Mouse (Mus musculus) midbrain, embryonic 15.5 days (tissue): ENCODE data around the gene Foxp3. TPM values are rescaled to one million over a fixed set of nuclear protein-coding genes. Genes with fewer than 3 reads are reported as not detected.

Source experiments
- ATAC-seq: fragments of 200-750 bp; cut with Nextera tagmentation; replicated peaks from 2 replicates; pipeline ENCODE4 v1.8.0; 2017; ENCODE audit warnings: moderate TSS enrichment
- H3K27ac ChIP-seq: fragments of 300-500 bp; sonication (generic); 2 replicates; pipeline ENCODE4 v1.5.1; 2015; ENCODE audit warnings: mild to moderate bottlenecking, inconsistent platforms
- H3K27me3 ChIP-seq: fragments of 300-500 bp; sonication (generic); replicated peaks from 2 replicates; pipeline ENCODE4 v1.6.1; 2015; ENCODE audit warnings: inconsistent platforms
- H3K36me3 ChIP-seq: fragments of 300-500 bp; sonication (generic); replicated peaks from 2 replicates; pipeline ENCODE4 v1.6.1; 2015; ENCODE audit warnings: inconsistent platforms
- H3K4me1 ChIP-seq: fragments of 300-500 bp; sonication (generic); 2 replicates; pipeline ENCODE4 v1.6.1; 2015; ENCODE audit warnings: inconsistent platforms
- H3K4me2 ChIP-seq: fragments of 300-500 bp; sonication (generic); 2 replicates; pipeline ENCODE4 v1.6.1; 2015; ENCODE audit warnings: inconsistent platforms, mild to moderate bottlenecking, moderate library complexity
- H3K4me3 ChIP-seq: fragments of 300-500 bp; sonication (generic); 2 replicates; pipeline ENCODE4 v1.5.1; 2015; ENCODE audit warnings: mild to moderate bottlenecking, inconsistent platforms
- H3K9ac ChIP-seq: fragments of 300-500 bp; sonication (generic); 2 replicates; pipeline ENCODE4 v1.6.1; 2015; ENCODE audit warnings: mild to moderate bottlenecking, inconsistent platforms
- H3K9me3 ChIP-seq: fragments of 300-500 bp; sonication (generic); 2 replicates; pipeline ENCODE4 v1.6.1; 2016; ENCODE audit warnings: inconsistent platforms
- WGBS: fragments of 180-500 bp; shearing (Covaris S2); methylation state at CpG from one replicate; pipeline ENCODE4 v1.1.7; 2015; ENCODE audit warnings: mixed read lengths; 5-methylcytosine and 5-hydroxymethylcytosine counted together
- polyA plus RNA-seq: library from polyadenylated mRNA; unstranded; fragments of >200 nt; fragmentation: Nextera tagmentation; extraction: Ambion mirVana; gene quantifications from 2 replicates; pipeline ENCODE4 v1.2.1, GENCODE M21; 2015

The Foxp3 gene
- polyA plus RNA-seq, 1 experiment from 2014 or later = 0.10 TPM

- Histone ChIP-seq H3K36me3 (no peaks in the 10 kb centered on the region), H3K27ac (no peak overlapping the region), H3K27me3 (no peaks in the 10 kb centered on the region), H3K4me3 (no peak overlapping the region), H3K4me1 (no peaks in the 10 kb centered on the region), H3K9me3 (no peaks in the 10 kb centered on the region), H3K9ac (no peak overlapping the region), H3K4me2 (no peak overlapping the region)
- 75% methylated on average over 3 of the region's 3 CpGs for WGBS
- ATAC-seq = no peak
Measured at GRCm38 (mm10) chrX:7635101-7635500, 61.7 kb downstream of the Foxp3 start.

- H3K36me3 ChIP-seq = no peaks in the 10 kb centered on the region
- H3K4me2 ChIP-seq = peak within 1 kb of the TSS; percentile 71
- H3K27me3 ChIP-seq = no peaks in the 10 kb centered on the region
- peak; percentile 87 for ATAC-seq
- peak within 1 kb of the TSS; percentile 86 for H3K27ac ChIP-seq
- H3K9me3 ChIP-seq = no peaks in the 10 kb centered on the region
- peaks cover 7% of the 10 kb centered on the region for H3K4me1 ChIP-seq
- WGBS = 23% methylated on average over 37 of the region's 42 CpGs
- H3K9ac ChIP-seq = peak within 1 kb of the TSS; percentile 61
- H3K4me3 ChIP-seq = peak within 1 kb of the TSS; percentile 48
Measured at GRCm38 (mm10) chrX:7638401-7639091, 65.1 kb downstream of the Foxp3 start, which contains the start of gene Syp. TSS of gene Syp (plus strand) at chrX:7638471.

GRCm38 (mm10) chrX:7639536-7640325 is 66.3 kb downstream of the Foxp3 start:
- H3K4me3 ChIP-seq = peak overlapping the region; percentile 48
- H3K27ac ChIP-seq = peak overlapping the region; percentile 86
- H3K4me2 ChIP-seq = peak overlapping the region; percentile 71
- peak; percentile 40 for ATAC-seq
- no peaks in the 10 kb centered on the region for H3K9me3 ChIP-seq
- no peaks in the 10 kb centered on the region for H3K27me3 ChIP-seq
- H3K4me1 ChIP-seq = peaks cover 7% of the 10 kb centered on the region
- peak overlapping the region; percentile 61 for H3K9ac ChIP-seq
- no peaks in the 10 kb centered on the region for H3K36me3 ChIP-seq
- WGBS = 24% methylated on average over 13 of the region's 13 CpGs

GRCm38 (mm10) chrX:7640785-7641184 is 67.3 kb downstream of the Foxp3 start:
- no peak for ATAC-seq
- Histone ChIP-seq H3K27me3 (no peaks in the 10 kb centered on the region), H3K9ac (no peak overlapping the region), H3K4me2 (peak overlapping the region; percentile 71), H3K4me3 (peak overlapping the region; percentile 23), H3K4me1 (peaks cover 7% of the 10 kb centered on the region), H3K9me3 (no peaks in the 10 kb centered on the region), H3K27ac (no peak overlapping the region), H3K36me3 (no peaks in the 10 kb centered on the region)
- 44% methylated on average over 12 of the region's 12 CpGs for WGBS

Other genes with a start within 250 kb of the Foxp3 start
- gene Usp27x, start 197.8 kb upstream of the Foxp3 start, polyA plus RNA-seq = 2.8 and 3.7 TPM in 2 replicates
- 7.5 and 8.1 TPM in 2 replicates for gene Ppp1r3f, start 639 bp downstream of the Foxp3 start, polyA plus RNA-seq
- 33.0 and 34.4 TPM in 2 replicates for gene Ccdc22, start 31.9 kb downstream of the Foxp3 start, polyA plus RNA-seq
- gene Cacna1f, start 33.4 kb downstream of the Foxp3 start, polyA plus RNA-seq = 0.13 and 0.27 TPM in 2 replicates
- gene Syp, start 64.8 kb downstream of the Foxp3 start, polyA plus RNA-seq = 176 and 179 TPM in 2 replicates
- gene Prickle3, start 83.6 kb downstream of the Foxp3 start, polyA plus RNA-seq = 1.6 and 1.7 TPM in 2 replicates
- gene Plp2, start 97.7 kb downstream of the Foxp3 start, polyA plus RNA-seq = 17.5 and 19.7 TPM in 2 replicates
- gene Magix, start 107.6 kb downstream of the Foxp3 start, polyA plus RNA-seq = 0.09 TPM in 1 of 2 replicates, not detected in the other
- 44.9 and 45.8 TPM in 2 replicates for gene Gpkow, start 123.5 kb downstream of the Foxp3 start, polyA plus RNA-seq
- 35.0 and 35.2 TPM in 2 replicates for gene Wdr45, start 140.7 kb downstream of the Foxp3 start, polyA plus RNA-seq
- 0.85 and 1.3 TPM in 2 replicates for gene Gm45208, start 148.6 kb downstream of the Foxp3 start, polyA plus RNA-seq
- gene Praf2, start 154.8 kb downstream of the Foxp3 start, polyA plus RNA-seq = 132 and 133 TPM in 2 replicates
- 78.4 and 85.2 TPM in 2 replicates for gene Ccdc120, start 177.3 kb downstream of the Foxp3 start, polyA plus RNA-seq
- 26.3 and 26.6 TPM in 2 replicates for gene Tfe3, start 188.9 kb downstream of the Foxp3 start, polyA plus RNA-seq
- 72.3 and 78.8 TPM in 2 replicates for gene Gripap1, start 216.1 kb downstream of the Foxp3 start, polyA plus RNA-seq
- 2.3 and 2.9 TPM in 2 replicates for gene Kcnd1, start 248.6 kb downstream of the Foxp3 start, polyA plus RNA-seq